ENCODE assay signal across 15 mouse cellular contexts in genomic region chr3:125881835-125882234, GRCm38 (mm10). TPM values are rescaled to one million over a fixed set of nuclear protein-coding genes. Genes with fewer than 3 reads are reported as not detected.
DNase-seq lines count a peak whose midpoint lies in the region; ATAC-seq and TF ChIP-seq lines count a peak whose summit lies in the region.
"Had no signal": no experiment of that assay in that cellular context is flagged by ENCODE, and none has a peak within 500 bp of the region (broad histone marks: within the 10 kb centered on the region; RNA-seq: fewer than 3 reads in every experiment).

No protein-coding gene starts in this region.

- no peaks in the 10 kb centered on the region for H3K79me2 ChIP-seq in CH12.LX (replicated peaks; ENCODE audit: control insufficient read depth, extremely low read depth, insufficient read depth, poor library complexity, severe bottlenecking)

- TF ChIP-seq POLR2A in CH12.LX (IDR thresholded peaks at IDR 0.05; ENCODE audit: low read depth, low read length), result no peak
- no peak for TF ChIP-seq POLR2A in limb, embryonic 14.5 days (IDR thresholded peaks at IDR 0.05; ENCODE audit: borderline replicate concordance, extremely low read depth, insufficient read depth, insufficient read length)

- peak; percentile 2 for TF ChIP-seq RAD21 in CH12.LX (IDR thresholded peaks at IDR 0.05; ENCODE audit: low read depth, low read length)

- peak; percentile 42 for TF ChIP-seq CTCF in layer of hippocampus, adult 2 months (conservative IDR thresholded peaks at IDR 0.05)
- no peak for TF ChIP-seq CTCF in CH12.LX (conservative IDR thresholded peaks at IDR 0.05 in 1 of 2, IDR thresholded peaks at IDR 0.05 in 1 of 2; ENCODE audit: low read depth in 2 of 2, low read length in 2 of 2)

- H3K9me3 ChIP-seq in CH12.LX (replicated peaks; ENCODE audit: low read length), result no peaks in the 10 kb centered on the region
- H3K9me3 ChIP-seq in limb, embryonic 14.5 days (ENCODE audit: control insufficient read depth, low read length), result no peaks in the 10 kb centered on the region
- H3K9me3 ChIP-seq: heart, embryonic 15.5 days had no signal

- no peak overlapping the region for H3K4me3 ChIP-seq in layer of hippocampus, adult 2 months
- H3K4me3 ChIP-seq in CH12.LX (replicated peaks in 1 of 3; ENCODE audit: low read depth in 2 of 3, low read length in 2 of 3, poor library complexity in 1 of 3), result no peak overlapping the region
- no peak overlapping the region for H3K4me3 ChIP-seq in limb, embryonic 14.5 days (replicated peaks; ENCODE audit: low read length)
- H3K4me3 ChIP-seq: heart, embryonic 15.5 days had no signal

- dilution Hi-C loops in CH12.LX (cut with MboI; ENCODE audit: extremely low pct_ligation_motif_present, extremely low pct_unique_long_range_greater_than_20kb, low sequenced_read_pairs), result no loop called here

- H3K36me3 ChIP-seq in CH12.LX (replicated peaks in 1 of 2; ENCODE audit: control insufficient read depth in 1 of 2, insufficient read depth in 1 of 2, low read length in 1 of 2), result no peaks in the 10 kb centered on the region
- H3K36me3 ChIP-seq in limb, embryonic 14.5 days (ENCODE audit: control insufficient read depth, insufficient read depth, low read length), result no peaks in the 10 kb centered on the region
- H3K36me3 ChIP-seq: heart, embryonic 15.5 days had no signal

- H3K27me3 ChIP-seq in CH12.LX (replicated peaks), result no peaks in the 10 kb centered on the region
- no peaks in the 10 kb centered on the region for H3K27me3 ChIP-seq in limb, embryonic 14.5 days (ENCODE audit: control insufficient read depth, insufficient read depth, low read length)
- H3K27me3 ChIP-seq: heart, embryonic 15.5 days had no signal

- ATAC-seq in limb, embryonic 14.5 days (ENCODE audit: low FRiP score, low read depth), result no peak
- ATAC-seq: activated CD4-positive, CD25-positive, alpha-beta regulatory T cell, adult 4 months had no signal

- H3K27ac ChIP-seq in layer of hippocampus, adult 2 months, result peak overlapping the region; percentile 72; the same call in 1 of the 2 replicates
- no peak overlapping the region for H3K27ac ChIP-seq in CH12.LX (ENCODE audit: insufficient read depth, low read depth)
- no peak overlapping the region for H3K27ac ChIP-seq in limb, embryonic 14.5 days (replicated peaks; ENCODE audit: low read depth, low read length)
- H3K27ac ChIP-seq: heart, embryonic 15.5 days; macrophage had no signal

- H3K4me2 ChIP-seq in CH12.LX (ENCODE audit: insufficient read depth, low read depth, poor library complexity, severe bottlenecking), result no peak overlapping the region
- no peak overlapping the region for H3K4me2 ChIP-seq in limb, embryonic 14.5 days (replicated peaks; ENCODE audit: low read depth, low read length, severe bottlenecking)
- H3K4me2 ChIP-seq: heart, embryonic 15.5 days; liver, embryonic 11.5 days had no signal

- H3K4me1 ChIP-seq in CH12.LX (ENCODE audit: control insufficient read depth in 1 of 2, insufficient read depth in 2 of 2), result no peaks in the 10 kb centered on the region
- H3K4me1 ChIP-seq in limb, embryonic 14.5 days (ENCODE audit: control insufficient read depth, insufficient read depth, low read length), result no peaks in the 10 kb centered on the region
- H3K4me1 ChIP-seq: heart, embryonic 15.5 days had no signal

- TF ChIP-seq EP300 in CH12.LX (IDR thresholded peaks at IDR 0.05; ENCODE audit: low read length), result no peak

- DNase-seq in layer of hippocampus, adult 2 months (ENCODE audit: low spot score in 2 of 2), result no peak
- DNase-seq in layer of hippocampus, adult 18-20 months (ENCODE audit: low spot score in 2 of 2), result no peak
- DNase-seq in CH12.LX (ENCODE audit: extremely low read depth), result peak; percentile 3
- DNase-seq in MEL-GATA-1-ER (ENCODE audit: extremely low read depth, low read depth), result peak; percentile 3
- DNase-seq in limb, embryonic 14.5 days (ENCODE audit: low spot score), result peak; percentile 2
- no peak for DNase-seq in gastrocnemius, postnatal 25 days
- no peak for DNase-seq in adrenal gland, postnatal 14 days
- DNase-seq: cerebellum, adult 9-11 months; gastrocnemius, postnatal 14 days; kidney, postnatal 10 days; right cerebral cortex, postnatal 25 days had no signal

- in situ Hi-C loops in CH12.LX (cut with MboI; ENCODE audit: low pct_ligation_motif_present, low pct_unique_long_range_greater_than_20kb, low sequenced_read_pairs), result no loop called here

- H3K9ac ChIP-seq in CH12.LX (ENCODE audit: insufficient read depth, low read depth), result no peak overlapping the region
- H3K9ac ChIP-seq in limb, embryonic 14.5 days (ENCODE audit: low read depth, low read length, severe bottlenecking), result no peak overlapping the region
- H3K9ac ChIP-seq: heart, embryonic 15.5 days had no signal

TF ChIP-seq in CH12.LX, 34 proteins besides CTCF, POLR2A, EP300 and RAD21:
- TF ChIP-seq JUND (conservative IDR thresholded peaks at IDR 0.05; ENCODE audit: low read depth, low read length), result no peak

RNA-seq across cellular contexts. Expression of gene Ugt8a, which starts 56.6 kb away (rescaled TPM):
- total RNA-seq in layer of hippocampus, adult 2 months (2021), result 10 to 100 TPM; 27.5 to 28.5 TPM
- total RNA-seq in layer of hippocampus, adult 18-20 months (2021), result 10 to 100 TPM; 26.5 to 29.6 TPM
- total RNA-seq in CH12.LX (2012; rRNA removed), result not detected in 2 replicates
- not detected in 2 replicates for total RNA-seq in CH12.LX (2014; rRNA removed)
- not detected in 2 replicates for polyA plus RNA-seq in CH12.LX (2012; ENCODE audit: insufficient read length, low read depth)
- 0.29 and 0.32 TPM in 2 replicates for polyA plus RNA-seq in limb, embryonic 14.5 days (2012; rRNA removed)
- 0.25 and 0.88 TPM in 2 replicates for polyA plus RNA-seq in limb, embryonic 14.5 days (2014; fragmentation: Nextera tagmentation; extraction: Ambion mirVana)
- 1 to 10 TPM; 1.8 to 2.1 TPM for total RNA-seq in gastrocnemius, postnatal 25 days (2021)
- 0.11 TPM in 1 of 2 replicates, not detected in the other for total RNA-seq in adrenal gland, postnatal 14 days (2021)
- polyA plus RNA-seq: activated CD4-positive, CD25-positive, alpha-beta regulatory T cell, adult 4 months; macrophage had no signal

Comparison
In these comparisons a context has a peak if more than half of its experiments do, and no peak if none do; other contexts are left out.
1. DNase-seq: peak in CH12.LX (single experiment), MEL-GATA-1-ER (single experiment) and limb, embryonic 14.5 days (single experiment); none in layer of hippocampus, adult 2 months (0 of 2), layer of hippocampus, adult 18-20 months (0 of 2), gastrocnemius, postnatal 25 days (single experiment) and adrenal gland, postnatal 14 days (single experiment).
2. RNA of gene Ugt8a, which starts 56.6 kb away (total RNA-seq): 26.5 to 29.6 TPM in layer of hippocampus, adult 18-20 months and 27.5 to 28.5 TPM in layer of hippocampus, adult 2 months; 1.8 to 2.1 TPM in gastrocnemius, postnatal 25 days, 0.11 TPM in adrenal gland, postnatal 14 days and not detected in CH12.LX; every median in the first group is over 4 times any median in the second.